Mouse (Mus musculus): Measurements from ENCODE around the gene Gm6164. TPM values are rescaled to one million over a fixed set of nuclear protein-coding genes. Genes with fewer than 3 reads are reported as not detected.
"Not testable (repeated sequence)": the region's sequence is repeated elsewhere in the genome, so short reads cannot be mapped to it uniquely, and the experiment has no call there.

Gm6164 gene
- polyA plus RNA-seq (2012; rRNA removed), result not detected in 2 replicates

- no CpG with 5 or more reads among the region's 2 CpGs for WGBS
Measured at GRCm38 (mm10) chr7:20205507-20205906, at the start of gene Gm6164. TSS of gene Gm6164 (minus strand) at chr7:20205607.

DNA sequence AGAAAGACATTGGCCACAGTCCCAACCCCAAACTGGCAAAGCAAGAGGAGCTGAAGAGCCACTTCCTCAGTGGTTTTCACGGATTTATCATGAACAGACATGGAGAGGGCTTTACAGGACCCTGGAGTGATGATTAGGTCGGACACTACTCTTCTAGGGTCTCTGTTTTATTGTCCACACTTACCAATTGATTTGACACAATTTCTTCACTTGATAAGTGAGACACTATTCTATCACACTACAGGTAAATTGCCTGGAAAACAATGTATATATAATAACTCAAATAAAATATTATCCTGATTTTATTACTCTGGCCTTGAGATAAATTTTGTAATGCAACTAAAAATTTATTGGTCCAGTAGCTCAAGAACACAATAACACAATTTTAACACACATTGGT lies 28.3 kb upstream of the Gm6164 start, which contains the start of gene Gm4498:
Gene Gm4498, minus strand, starts transcription at position 101 of the 400 bp plus-strand sequence.
- H3K27me3 ChIP-seq (ENCODE audit: control insufficient read depth, insufficient read depth, low read length), result not testable (repeated sequence)

More at GRCm38 (mm10) chr7:20205507-20205906, at the start of gene Gm6164:
- DNase-seq; H3K4me3 ChIP-seq (ENCODE audit: control insufficient read depth, insufficient read depth, low read length); H3K36me3 ChIP-seq (ENCODE audit: control insufficient read depth, insufficient read depth, low read length); H3K27ac ChIP-seq (ENCODE audit: control insufficient read depth, insufficient read depth, low read length); H3K4me1 ChIP-seq (replicated peaks; ENCODE audit: control insufficient read depth, insufficient read depth, low read length); H3K27me3 ChIP-seq (ENCODE audit: control insufficient read depth, insufficient read depth, low read length): not testable (repeated sequence)

DNA sequence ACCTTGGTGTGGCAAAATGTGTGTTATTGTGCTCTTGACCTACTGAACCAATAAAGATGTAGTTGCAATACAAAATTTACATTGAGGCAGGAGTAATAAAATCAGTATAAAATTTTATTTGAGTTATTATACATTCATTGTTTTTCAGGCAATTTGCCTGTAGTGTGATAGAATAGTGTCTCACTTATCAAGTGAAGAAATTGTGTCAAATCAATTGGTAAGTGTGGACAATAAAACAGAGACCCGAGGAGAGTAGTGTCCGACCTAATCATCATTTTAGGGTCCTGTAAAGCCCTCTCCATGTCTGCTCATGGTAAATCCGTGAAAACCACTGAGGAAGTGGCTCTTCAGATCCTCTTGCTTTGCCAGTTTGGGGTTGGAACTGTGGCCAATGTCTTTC lies 12.0 kb downstream of the Gm6164 start, which contains the start of gene Vmn1r95:
Gene Vmn1r95, plus strand, starts transcription at position 301 of the 400 bp plus-strand sequence.
- WGBS, result no CpG with 5 or more reads among the region's 3 CpGs
- not testable (repeated sequence) for H3K27ac ChIP-seq (ENCODE audit: control insufficient read depth, insufficient read depth, low read length); DNase-seq; H3K4me3 ChIP-seq (ENCODE audit: control insufficient read depth, insufficient read depth, low read length); H3K36me3 ChIP-seq (ENCODE audit: control insufficient read depth, insufficient read depth, low read length); H3K4me1 ChIP-seq (replicated peaks; ENCODE audit: control insufficient read depth, insufficient read depth, low read length); H3K27me3 ChIP-seq (ENCODE audit: control insufficient read depth, insufficient read depth, low read length)

More for the DNA sequence above, 28.3 kb upstream of the Gm6164 start, which contains the start of gene Gm4498:
- WGBS, result no CpG with 5 or more reads among the region's 2 CpGs
- not testable (repeated sequence) for H3K4me1 ChIP-seq (replicated peaks; ENCODE audit: control insufficient read depth, insufficient read depth, low read length); H3K27ac ChIP-seq (ENCODE audit: control insufficient read depth, insufficient read depth, low read length); H3K4me3 ChIP-seq (ENCODE audit: control insufficient read depth, insufficient read depth, low read length); DNase-seq; H3K36me3 ChIP-seq (ENCODE audit: control insufficient read depth, insufficient read depth, low read length)

GRCm38 (mm10) chr7:20168277-20168676 lies 37.1 kb downstream of the Gm6164 start, which contains the start of gene Vmn1r94:
TSS of gene Vmn1r94 (minus strand) at chr7:20168377.
- WGBS, result no CpG with 5 or more reads among the region's 3 CpGs
- H3K27me3 ChIP-seq (ENCODE audit: control insufficient read depth, insufficient read depth, low read length); DNase-seq; H3K36me3 ChIP-seq (ENCODE audit: control insufficient read depth, insufficient read depth, low read length); H3K27ac ChIP-seq (ENCODE audit: control insufficient read depth, insufficient read depth, low read length); H3K4me1 ChIP-seq (replicated peaks; ENCODE audit: control insufficient read depth, insufficient read depth, low read length); H3K4me3 ChIP-seq (ENCODE audit: control insufficient read depth, insufficient read depth, low read length): not testable (repeated sequence)

Other genes with a start within 250 kb of the Gm6164 start
- gene Ceacam20, start 240.2 kb downstream of the Gm6164 start, polyA plus RNA-seq (2012; rRNA removed), result 0.49 and 0.57 TPM in 2 replicates
- 0.03 TPM in 1 of 2 replicates, not detected in the other for gene Nlrp9b, start 214.1 kb downstream of the Gm6164 start, polyA plus RNA-seq (2012; rRNA removed)
- not detected in 2 replicates for gene Vmn1r91, start 105.9 kb downstream of the Gm6164 start, polyA plus RNA-seq (2012; rRNA removed)
- gene Gm16442, start 83.0 kb downstream of the Gm6164 start, polyA plus RNA-seq (2012; rRNA removed), result not detected in 2 replicates
- gene Vmn1r93, start 66.5 kb downstream of the Gm6164 start, polyA plus RNA-seq (2012; rRNA removed), result not detected in 2 replicates
- gene Vmn1r94, start 37.2 kb downstream of the Gm6164 start, polyA plus RNA-seq (2012; rRNA removed), result not detected in 2 replicates
- gene Vmn1r95, start 11.9 kb downstream of the Gm6164 start, polyA plus RNA-seq (2012; rRNA removed), result not detected in 2 replicates
- gene Gm4498, start 28.2 kb upstream of the Gm6164 start, polyA plus RNA-seq (2012; rRNA removed), result not detected in 2 replicates
- gene Gm5890, start 57.2 kb upstream of the Gm6164 start, polyA plus RNA-seq (2012; rRNA removed), result not detected in 2 replicates
- gene Gm4133, start 128.5 kb upstream of the Gm6164 start, polyA plus RNA-seq (2012; rRNA removed), result not detected in 2 replicates
- gene Gm5728, start 169.8 kb upstream of the Gm6164 start, polyA plus RNA-seq (2012; rRNA removed), result not detected in 2 replicates
- gene Vmn1r100, start 212.3 kb upstream of the Gm6164 start, polyA plus RNA-seq (2012; rRNA removed), result not detected in 2 replicates
- not detected in 2 replicates for gene Vmn1r101, start 237.0 kb upstream of the Gm6164 start, polyA plus RNA-seq (2012; rRNA removed)

Data from thymus, adult 2 months (tissue).